Mouse (Mus musculus) erythroblast, embryonic 14.5 days (primary cell): ENCODE results near the gene Sirt4. TPM values are rescaled to one million over a fixed set of nuclear protein-coding genes. Genes with fewer than 3 reads are reported as not detected.

Experiments used
- H3K27me3 ChIP-seq: 2 replicates; pipeline ENCODE4 v1.6.1; 2012; ENCODE audit warnings: inconsistent platforms; ENCODE audit not compliant: control insufficient read depth
- H3K36me3 ChIP-seq: 2 replicates; pipeline ENCODE4 v1.6.1; 2012; ENCODE audit warnings: mild to moderate bottlenecking, inconsistent platforms; ENCODE audit not compliant: control insufficient read depth
- H3K4me1 ChIP-seq: 2 replicates; pipeline ENCODE4 v1.6.1; 2012; ENCODE audit warnings: inconsistent platforms; ENCODE audit not compliant: control insufficient read depth
- H3K4me3 ChIP-seq: replicated peaks from 2 replicates; pipeline ENCODE3; 2012; ENCODE audit warnings: moderate library complexity, mild to moderate bottlenecking, inconsistent platforms
- H3K9me3 ChIP-seq: 2 replicates; pipeline ENCODE4 v1.6.1; 2012; ENCODE audit warnings: low read length, inconsistent platforms, mixed read lengths; ENCODE audit not compliant: control insufficient read depth
- GATA1 ChIP-seq: IDR thresholded peaks from 2 replicates; pipeline ENCODE4 v1.6.1; 2012; ENCODE audit warnings: low read length, inconsistent platforms, mixed read lengths
- TAL1 ChIP-seq: IDR thresholded peaks from 3 replicates; pipeline ENCODE4 v1.6.1; 2012; ENCODE audit warnings: low read length, inconsistent platforms, mixed read lengths
- polyA plus RNA-seq: library from polyadenylated mRNA; stranded (reverse); fragments of >175 nt; gene quantifications from 2 replicates; pipeline ENCODE4 v1.2.3, GENCODE M21; 2012

Gene Sirt4
- polyA plus RNA-seq, 1 experiment: 0.23 TPM

- Histone ChIP-seq H3K9me3 (no peaks in the 10 kb centered on the region), H3K36me3 (no peaks in the 10 kb centered on the region; the same call in 1 of the 2 replicates), H3K27me3 (peaks cover 18% of the 10 kb centered on the region), H3K4me3 (no peak overlapping the region), H3K4me1 (no peaks in the 10 kb centered on the region)
- TF ChIP-seq GATA1 (no peak), TAL1 (no peak)
Observed at GRCm38 (mm10) chr5:115441205-115441849, 43.2 kb downstream of the Sirt4 start.

- Histone ChIP-seq H3K9me3 (no peaks in the 10 kb centered on the region), H3K27me3 (peaks cover 44% of the 10 kb centered on the region)
- TF ChIP-seq TAL1: no peak
- TF ChIP-seq GATA1: no peak
Observed at GRCm38 (mm10) chr5:115438667-115439066, 45.9 kb downstream of the Sirt4 start.

GRCm38 (mm10) chr5:115437945-115438315, 46.6 kb downstream of the Sirt4 start:
- peaks cover 49% of the 10 kb centered on the region for H3K27me3 ChIP-seq

More at GRCm38 (mm10) chr5:115438667-115439066, 45.9 kb downstream of the Sirt4 start:
- Histone ChIP-seq H3K4me3 (no peak overlapping the region), H3K36me3 (no peaks in the 10 kb centered on the region), H3K4me1 (no peaks in the 10 kb centered on the region)

GRCm38 (mm10) chr5:115437242-115437944, 47.1 kb downstream of the Sirt4 start:
- Histone ChIP-seq H3K36me3 (no peaks in the 10 kb centered on the region), H3K4me3 (no peak overlapping the region), H3K27me3 (peaks cover 54% of the 10 kb centered on the region), H3K4me1 (no peaks in the 10 kb centered on the region), H3K9me3 (no peaks in the 10 kb centered on the region)
- TF ChIP-seq TAL1: no peak
- TF ChIP-seq GATA1: no peak

More at GRCm38 (mm10) chr5:115437945-115438315, 46.6 kb downstream of the Sirt4 start:
- Histone ChIP-seq H3K9me3 (no peaks in the 10 kb centered on the region), H3K4me1 (no peaks in the 10 kb centered on the region), H3K4me3 (no peak overlapping the region), H3K36me3 (no peaks in the 10 kb centered on the region)
- TF ChIP-seq GATA1 (no peak), TAL1 (no peak)

- no peaks in the 10 kb centered on the region for H3K4me1 ChIP-seq
- H3K27me3 ChIP-seq: peaks cover 63% of the 10 kb centered on the region
- TF ChIP-seq TAL1 (no peak), GATA1 (no peak)
- H3K9me3 ChIP-seq: no peaks in the 10 kb centered on the region
- no peak overlapping the region for H3K4me3 ChIP-seq
- no peaks in the 10 kb centered on the region for H3K36me3 ChIP-seq
Observed at GRCm38 (mm10) chr5:115436421-115437124, 48.0 kb downstream of the Sirt4 start.

GRCm38 (mm10) chr5:115435755-115436379, 48.7 kb downstream of the Sirt4 start:
- Histone ChIP-seq H3K4me1 (no peaks in the 10 kb centered on the region), H3K27me3 (peaks cover 70% of the 10 kb centered on the region), H3K9me3 (no peaks in the 10 kb centered on the region), H3K4me3 (no peak overlapping the region), H3K36me3 (no peaks in the 10 kb centered on the region)
- TF ChIP-seq TAL1 (no peak), GATA1 (no peak)

GRCm38 (mm10) chr5:115434853-115435754, 49.4 kb downstream of the Sirt4 start:
- Histone ChIP-seq H3K27me3 (peaks cover 77% of the 10 kb centered on the region), H3K9me3 (no peaks in the 10 kb centered on the region; the same call in 1 of the 2 replicates), H3K4me1 (no peaks in the 10 kb centered on the region), H3K4me3 (no peak overlapping the region), H3K36me3 (no peaks in the 10 kb centered on the region)
- TF ChIP-seq TAL1 (no peak), GATA1 (no peak)

GRCm38 (mm10) chr5:115434280-115434852, 50.2 kb downstream of the Sirt4 start:
- Histone ChIP-seq H3K36me3 (no peaks in the 10 kb centered on the region), H3K4me1 (no peaks in the 10 kb centered on the region), H3K4me3 (no peak overlapping the region), H3K27me3 (peaks cover 85% of the 10 kb centered on the region), H3K9me3 (no peaks in the 10 kb centered on the region; the same call in 1 of the 2 replicates)
- TF ChIP-seq GATA1: no peak
- TF ChIP-seq TAL1: no peak
